Mouse (Mus musculus): ENCODE measurements around the gene Zfp207. TPM values are rescaled to one million over a fixed set of nuclear protein-coding genes. Genes with fewer than 3 reads are reported as not detected.

The Zfp207 gene
- total and polyA plus RNA-seq, 3 experiments: 143 to 347 (median 186) TPM

- TF ChIP-seq E2F4 (IDR thresholded peaks at IDR 0.05; ENCODE audit: borderline replicate concordance, low read depth, low read length) (no peak), ZC3H11A (IDR thresholded peaks at IDR 0.05; ENCODE audit: low read depth, low read length) (peak; percentile 54; the same call in 1 of the 2 replicates), NRF1 (IDR thresholded peaks at IDR 0.05; ENCODE audit: insufficient read depth, low read depth, low read length, poor library complexity, severe bottlenecking) (0 out of 2 replicates have a peak, but pooled peaks have one; percentile 32), KAT2A (conservative IDR thresholded peaks at IDR 0.05; ENCODE audit: low read depth, low read length) (peak; percentile 95), POLR2AphosphoS2 (IDR thresholded peaks at IDR 0.05; ENCODE audit: low read length) (peak; percentile 98), MXI1 (IDR thresholded peaks at IDR 0.05; ENCODE audit: low read depth, low read length) (peak; percentile 74), ZNF384 (IDR thresholded peaks at IDR 0.05; ENCODE audit: low read depth, low read length) (peak; percentile 59; the same call in 1 of the 2 replicates), MAZ (IDR thresholded peaks at IDR 0.05; ENCODE audit: low read depth, low read length) (peak; percentile 95), ZMIZ1 (IDR thresholded peaks at IDR 0.05; ENCODE audit: low read depth, low read length) (0 out of 2 replicates have a peak, but pooled peaks have one; percentile 50), POLR2AphosphoS5 (IDR thresholded peaks at IDR 0.05; ENCODE audit: borderline replicate concordance, low read depth, low read length) (no peak), ELF1 (IDR thresholded peaks at IDR 0.05; ENCODE audit: low read depth, low read length) (peak; percentile 94), USF2 (IDR thresholded peaks at IDR 0.05; ENCODE audit: borderline replicate concordance in 1 of 2, insufficient read depth in 1 of 2, low read depth in 1 of 2, low read length in 2 of 2) (no peak), NELFE (IDR thresholded peaks at IDR 0.05; ENCODE audit: low read depth, low read length) (peak; percentile 97), MAFK (IDR thresholded peaks at IDR 0.05; ENCODE audit: borderline replicate concordance, low read depth, low read length) (no peak), MYC (IDR thresholded peaks at IDR 0.05; ENCODE audit: low read depth, low read length) (peak; percentile 73), GATA1 (IDR thresholded peaks at IDR 0.05; ENCODE audit: low read depth, low read length) (no peak), TBP (IDR thresholded peaks at IDR 0.05; ENCODE audit: low read depth, low read length) (peak; percentile 80), RAD21 (IDR thresholded peaks at IDR 0.05; ENCODE audit: low read depth, low read length) (peak; percentile 82)
Observed at GRCm38 (mm10) chr11:80428381-80429008, 45.4 kb downstream of the Zfp207 start, which contains the start of gene Psmd11 (continued).

GRCm38 (mm10) chr11:80429009-80429475 lies 46.0 kb downstream of the Zfp207 start:
- peak overlapping the region; percentile 71 for H3K27ac ChIP-seq (ENCODE audit: control insufficient read depth, low read depth, low read length)
- H3K9me3 ChIP-seq (replicated peaks; ENCODE audit: insufficient read depth, low read length): no peaks in the 10 kb centered on the region
- no peaks in the 10 kb centered on the region for H3K27me3 ChIP-seq (ENCODE audit: control insufficient read depth in 1 of 2, insufficient read depth in 2 of 2, low read length in 2 of 2)
- H3K79me2 ChIP-seq (ENCODE audit: control insufficient read depth, insufficient read depth, low read length, poor library complexity): peaks cover 38% of the 10 kb centered on the region
- DNase-seq (ENCODE audit: low read depth, low spot score): peak; percentile 79
- peaks cover 20 to 26% of the 10 kb centered on the region in 2 experiments for H3K4me1 ChIP-seq (ENCODE audit: control insufficient read depth in 1 of 2, insufficient read depth in 2 of 2, low read length in 2 of 2)
- H3K36me3 ChIP-seq (ENCODE audit: control insufficient read depth in 1 of 2, insufficient read depth in 2 of 2, low read length in 2 of 2): peaks cover 27 to 29% of the 10 kb centered on the region in 2 experiments
- peak overlapping the region; percentile 95 for H3K9ac ChIP-seq (ENCODE audit: control insufficient read depth, low read depth, low read length, poor library complexity, severe bottlenecking)
- H3K4me3 ChIP-seq (ENCODE audit: control insufficient read depth in 1 of 2, insufficient read depth in 1 of 2, low read depth in 2 of 2, low read length in 2 of 2): peak overlapping the region; percentile 66 to 84
- TF ChIP-seq MAX (IDR thresholded peaks at IDR 0.05; ENCODE audit: low read length) (no peak), GATA1 (IDR thresholded peaks at IDR 0.05; ENCODE audit: low read depth, low read length) (peak; percentile 42), ELF1 (IDR thresholded peaks at IDR 0.05; ENCODE audit: low read depth, low read length) (0 out of 2 replicates have a peak, but pooled peaks have one; percentile 48), SIN3A (IDR thresholded peaks at IDR 0.05; ENCODE audit: low read length) (0 out of 2 replicates have a peak, but pooled peaks have one; percentile 58), SMC3 (IDR thresholded peaks at IDR 0.05; ENCODE audit: low read depth, low read length) (no peak), UBTF (IDR thresholded peaks at IDR 0.05; ENCODE audit: borderline replicate concordance, insufficient read depth, low read depth, low read length) (peak; percentile 84; the same call in 1 of the 2 replicates), POLR2A (IDR thresholded peaks at IDR 0.05; ENCODE audit: control insufficient read depth in 1 of 2, insufficient read depth in 1 of 2, low read depth in 1 of 2, low read length in 2 of 2, poor library complexity in 1 of 2) (no peak), TCF12 (IDR thresholded peaks at IDR 0.05; ENCODE audit: low read depth, low read length) (no peak), EP300 (IDR thresholded peaks at IDR 0.05; ENCODE audit: low read depth in 1 of 2, low read length in 2 of 2) (peak in 1 of 2 experiments; percentile 5; a peak in 1 of 4 replicates), GABPA (IDR thresholded peaks at IDR 0.05; ENCODE audit: low read depth, low read length) (no peak), USF2 (IDR thresholded peaks at IDR 0.05; ENCODE audit: borderline replicate concordance in 1 of 2, insufficient read depth in 1 of 2, low read depth in 1 of 2, low read length in 2 of 2) (no peak), CTCF (IDR thresholded peaks at IDR 0.05 in 2 of 3, conservative IDR thresholded peaks at IDR 0.05 in 1 of 3; ENCODE audit: control insufficient read depth in 1 of 3, insufficient read depth in 1 of 3, low read depth in 2 of 3, low read length in 3 of 3, poor library complexity in 1 of 3, severe bottlenecking in 1 of 3) (no peak), CHD1 (IDR thresholded peaks at IDR 0.05; ENCODE audit: low read depth, low read length) (no peak), ETS1 (IDR thresholded peaks at IDR 0.05; ENCODE audit: low read depth, low read length) (no peak), MAFK (IDR thresholded peaks at IDR 0.05; ENCODE audit: borderline replicate concordance, low read depth, low read length) (no peak), E2F4 (IDR thresholded peaks at IDR 0.05; ENCODE audit: borderline replicate concordance, low read depth, low read length) (peak; percentile 80; the same call in 1 of the 2 replicates), POLR2AphosphoS5 (IDR thresholded peaks at IDR 0.05; ENCODE audit: borderline replicate concordance, low read depth, low read length) (no peak), KAT2A (conservative IDR thresholded peaks at IDR 0.05; ENCODE audit: low read depth, low read length) (no peak), RCOR1 (IDR thresholded peaks at IDR 0.05; ENCODE audit: low read depth, low read length) (peak; percentile 24; the same call in 1 of the 2 replicates), NELFE (IDR thresholded peaks at IDR 0.05; ENCODE audit: low read depth, low read length) (no peak), MXI1 (IDR thresholded peaks at IDR 0.05; ENCODE audit: low read depth, low read length) (peak; percentile 48; the same call in 1 of the 2 replicates), USF1 (IDR thresholded peaks at IDR 0.05; ENCODE audit: low read depth, low read length) (no peak)

Measured in MEL (cell line).